Mouse (Mus musculus): ENCODE results near the gene Klra17. TPM values are rescaled to one million over a fixed set of nuclear protein-coding genes. Genes with fewer than 3 reads are reported as not detected.

Gene Klra17
- not detected in 4 replicates for total RNA-seq (2023; ENCODE audit: inconsistent age)

GRCm38 (mm10) chr6:129876549-129876948 lies at the start of gene Klra17:
Gene Klra17, minus strand, starts transcription at chr6:129876672.

GRCm38 (mm10) chr6:129917476-129917946 lies 41.0 kb upstream of the Klra17 start, which contains the start of gene Klra5:
Gene Klra5, minus strand, starts transcription at chr6:129917650.

GRCm38 (mm10) chr6:129862349-129862748 lies 14.1 kb downstream of the Klra17 start, which contains the start of gene Gm17631:
Gene Gm17631, plus strand, starts transcription at chr6:129862649.

GRCm38 (mm10) chr6:129784170-129784569 lies 92.3 kb downstream of the Klra17 start, which contains the start of gene Gm156:
Gene Gm156, minus strand, starts transcription at chr6:129784270.

Other genes starting within 250 kb of the Klra17 start
- gene Klrc3, start 233.3 kb downstream of the Klra17 start, total RNA-seq (2023; ENCODE audit: inconsistent age): not detected in 4 replicates
- gene Klrc2, start 216.0 kb downstream of the Klra17 start, total RNA-seq (2023; ENCODE audit: inconsistent age): 0.35 to 0.90 TPM (median 0.58 TPM) in 4 replicates
- 1.1 to 4.0 TPM (median 2.2 TPM) in 4 replicates for gene Klrc1, start 197.7 kb downstream of the Klra17 start, total RNA-seq (2023; ENCODE audit: inconsistent age)
- gene Klri1, start 159.5 kb downstream of the Klra17 start, total RNA-seq (2023; ENCODE audit: inconsistent age): 0.66 to 1.1 TPM (median 0.83 TPM) in 3 of 4 replicates, not detected in the other
- gene Klri2, start 136.2 kb downstream of the Klra17 start, total RNA-seq (2023; ENCODE audit: inconsistent age): 0.12 to 0.48 TPM (median 0.27 TPM) in 4 replicates
- gene Gm156, start 92.4 kb downstream of the Klra17 start, total RNA-seq (2023; ENCODE audit: inconsistent age): not detected in 4 replicates
- not detected in 4 replicates for gene Gm17631, start 14.0 kb downstream of the Klra17 start, total RNA-seq (2023; ENCODE audit: inconsistent age)
- not detected in 4 replicates for gene Klra5, start 41.0 kb upstream of the Klra17 start, total RNA-seq (2023; ENCODE audit: inconsistent age)
- not detected in 4 replicates for gene Klra6, start 150.3 kb upstream of the Klra17 start, total RNA-seq (2023; ENCODE audit: inconsistent age)
- 0.42 to 0.45 TPM in 2 of 4 replicates, not detected in the others for gene Klra4, start 190.6 kb upstream of the Klra17 start, total RNA-seq (2023; ENCODE audit: inconsistent age)

All from B cell, adult (primary cell).